Mouse (Mus musculus) monocyte, adult 5-6 weeks (primary cell): Measurements from ENCODE around the gene Phex. TPM values are rescaled to one million over a fixed set of nuclear protein-coding genes. Genes with fewer than 3 reads are reported as not detected.

Experiments used
- ATAC-seq: fragments of 153-309, 156-312 bp; replicated peaks from 2 replicates; pipeline ENCODE4 v1.8.0; 2017; ENCODE audit warnings: mild to moderate bottlenecking; ENCODE audit not compliant: low TSS enrichment, insufficient number of reproducible peaks, severe bottlenecking, poor library complexity, low FRiP score
- total RNA-seq: library from RNA; stranded (forward); fragments of 200-1000, 200-491, 200-594 nt; gene quantifications from 3 replicates; pipeline ENCODE4 v1.2.3, GENCODE M21; 2017

Gene Phex
- total RNA-seq: 1.2 TPM in 1 of 3 replicates, not detected in the others

DNA sequence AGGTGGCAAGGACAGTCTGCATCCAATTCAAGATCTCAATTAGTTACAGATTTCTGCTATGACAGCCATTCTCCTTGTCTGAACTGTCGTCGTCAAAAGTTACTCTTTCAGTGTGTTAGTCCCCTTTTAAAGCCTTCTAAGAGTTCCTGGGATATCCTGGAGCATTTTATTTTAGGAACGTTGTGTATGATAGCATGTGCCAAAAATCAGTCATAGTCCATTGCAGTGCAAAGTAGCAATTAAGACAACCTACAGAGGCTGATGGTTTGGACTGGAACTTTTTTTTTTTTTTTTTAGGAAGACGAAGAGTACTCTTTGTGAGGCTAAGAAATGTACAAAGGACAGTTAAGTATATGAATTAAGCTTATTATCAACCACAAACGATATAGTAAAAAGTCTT is at the start of gene Phex:
Gene Phex (minus strand): TSS at position 101 of the 400 bp plus-strand sequence.
- no peak for ATAC-seq

GRCm38 (mm10) chrX:157462716-157463115 is 47.6 kb upstream of the Phex start:
- no peak for ATAC-seq

- no peak for ATAC-seq
These were observed 39.3 kb upstream of the Phex start for GRCm38 (mm10) chrX:157454430-157454829.

DNA sequence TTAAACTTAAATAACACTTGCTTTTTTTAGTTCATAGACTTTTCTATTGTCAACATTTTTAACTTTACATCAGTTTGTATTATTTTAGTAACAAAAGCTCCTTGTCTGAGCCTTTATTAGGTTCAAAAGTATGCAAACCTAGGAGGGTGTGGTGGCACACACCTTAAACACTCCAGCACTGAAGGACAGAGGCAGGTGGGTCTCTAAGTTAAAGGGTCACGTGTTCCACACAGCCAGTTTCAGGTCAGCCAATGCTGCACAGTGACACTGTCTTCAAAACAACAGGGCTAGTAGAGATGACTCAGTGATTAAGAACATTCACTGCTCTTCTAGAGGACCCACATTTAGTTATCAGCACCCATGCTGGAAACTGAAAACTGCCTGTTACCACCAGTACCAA is 33.9 kb upstream of the Phex start:
- ATAC-seq: no peak

- ATAC-seq: no peak
These were observed 32.3 kb upstream of the Phex start for GRCm38 (mm10) chrX:157447431-157447830.

GRCm38 (mm10) chrX:157434768-157435167 is 19.7 kb upstream of the Phex start:
- no peak for ATAC-seq

DNA sequence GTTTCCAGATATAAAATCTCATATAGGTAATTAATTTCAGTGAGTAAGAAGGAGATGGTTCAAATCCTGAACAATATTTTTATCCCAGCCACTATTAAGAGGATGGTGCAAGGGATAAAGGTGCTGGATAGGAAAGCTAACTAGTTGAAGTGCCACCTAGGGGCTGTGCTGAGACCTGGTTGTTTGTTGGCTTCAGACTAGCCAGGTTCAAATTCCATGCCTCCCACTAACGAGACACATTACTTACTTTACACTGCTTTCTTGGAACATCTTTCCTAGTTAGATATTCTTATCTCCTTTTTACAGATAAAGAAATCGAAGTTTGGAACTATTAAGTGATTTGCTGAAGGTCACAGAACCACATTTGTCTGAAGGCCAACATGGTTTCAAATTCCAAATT is 4.3 kb upstream of the Phex start:
- no peak for ATAC-seq

DNA sequence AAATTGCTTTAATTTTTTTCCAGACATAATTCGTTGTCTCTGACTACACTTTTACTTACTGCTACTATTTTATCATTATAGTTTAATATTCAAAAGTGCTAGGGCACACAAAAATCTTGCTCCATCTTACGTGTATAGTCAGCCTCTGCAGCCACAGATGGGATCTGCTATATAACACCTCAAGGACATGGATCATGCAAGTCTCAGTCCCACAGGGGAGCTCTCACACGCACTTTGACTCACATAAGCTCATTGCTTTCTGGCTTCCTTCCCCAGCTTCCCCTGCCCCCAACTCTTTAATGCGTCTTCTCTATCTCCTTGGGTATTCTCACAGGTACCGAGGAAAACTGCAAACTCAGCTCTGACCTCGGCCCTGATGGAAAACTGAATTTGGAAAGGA is 10.2 kb downstream of the Phex start:
- no peak for ATAC-seq

DNA sequence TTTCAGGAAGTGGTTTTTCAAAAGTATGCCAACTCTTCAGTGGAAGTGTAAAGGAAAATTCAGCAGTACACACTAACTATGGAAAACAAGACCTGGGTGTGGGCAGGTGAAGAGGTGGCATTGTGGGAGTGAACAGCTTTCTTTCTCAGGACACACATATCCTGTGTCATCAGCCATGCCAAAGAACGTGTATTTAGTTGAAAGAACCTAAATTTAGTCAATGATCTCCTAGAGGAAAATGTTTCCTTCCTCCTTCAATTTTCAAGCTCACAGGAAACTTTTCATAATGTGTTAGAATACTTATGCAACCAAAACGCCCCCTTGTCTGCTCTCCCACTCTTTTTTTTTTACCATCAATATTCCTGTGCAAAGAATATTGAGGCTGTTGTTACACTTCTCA is 23.9 kb downstream of the Phex start:
- no peak for ATAC-seq

DNA sequence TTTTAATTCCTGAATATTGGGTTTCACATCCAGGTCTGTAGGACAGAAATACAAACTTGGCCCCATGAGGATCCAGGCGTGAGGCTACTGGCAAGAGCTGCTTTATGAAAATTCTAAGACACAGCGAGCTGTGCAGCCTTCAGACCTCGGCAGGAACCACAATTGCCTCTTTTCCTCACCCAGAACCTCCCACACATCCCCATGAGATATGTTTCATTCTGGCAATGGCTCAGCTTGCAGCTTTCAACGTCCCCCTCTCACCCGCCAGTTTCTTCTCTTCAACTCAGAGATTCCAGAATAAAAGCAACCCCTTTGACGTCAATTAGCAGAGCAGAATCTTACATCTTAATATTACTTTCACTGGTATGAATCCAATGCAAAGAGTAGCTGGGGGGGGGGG is 25.0 kb downstream of the Phex start:
- no peak for ATAC-seq

DNA sequence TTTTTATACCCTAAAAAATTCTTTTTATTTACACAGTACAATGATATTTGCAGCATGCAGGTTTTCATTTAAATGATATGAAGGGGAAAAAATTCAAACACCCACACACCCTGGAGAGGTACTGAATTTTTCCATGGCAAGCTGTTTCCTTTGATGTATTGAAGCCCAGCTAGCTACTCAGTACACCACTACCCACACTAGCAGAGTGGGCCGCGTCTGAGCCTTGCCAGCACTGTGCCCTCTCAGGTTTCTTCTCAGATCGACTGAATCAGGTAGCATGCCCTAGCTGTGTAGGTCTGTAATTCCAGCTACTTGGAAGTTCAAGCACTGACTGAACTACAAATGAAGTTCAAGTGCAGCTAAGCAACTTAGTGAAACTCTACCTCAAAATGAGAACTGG is 26.7 kb downstream of the Phex start:
- no peak for ATAC-seq

- no peak for ATAC-seq
These were observed 28.1 kb downstream of the Phex start for GRCm38 (mm10) chrX:157387025-157387424.

GRCm38 (mm10) chrX:157378822-157379221 is 36.3 kb downstream of the Phex start:
- no peak for ATAC-seq

GRCm38 (mm10) chrX:157377456-157377855 is 37.7 kb downstream of the Phex start:
- no peak for ATAC-seq

DNA sequence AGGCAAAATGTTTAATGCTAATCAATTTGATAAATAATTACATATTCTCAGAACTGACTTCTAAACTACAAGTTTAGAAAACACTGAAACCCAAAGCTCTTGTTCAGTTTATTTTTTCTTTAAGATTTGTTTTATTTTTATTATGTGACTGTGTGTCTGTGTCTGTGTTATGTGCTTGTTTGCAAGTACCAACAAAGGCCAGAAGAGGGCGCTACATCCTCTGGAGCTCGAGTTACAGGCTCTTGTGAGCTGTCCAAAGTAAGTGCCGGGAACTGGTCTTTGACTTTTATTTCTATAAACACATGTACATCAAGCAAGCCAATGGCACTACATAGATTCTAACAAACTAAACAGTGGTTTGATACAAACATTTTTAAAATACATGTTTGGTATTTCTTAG is 41.2 kb downstream of the Phex start:
- ATAC-seq: no peak

GRCm38 (mm10) chrX:157369166-157369565 is 45.9 kb downstream of the Phex start:
- no peak for ATAC-seq

- no peak for ATAC-seq
These were observed 59.6 kb downstream of the Phex start for GRCm38 (mm10) chrX:157355521-157355920.

- ATAC-seq: no peak
These were observed 68.9 kb downstream of the Phex start for GRCm38 (mm10) chrX:157346201-157346600.

GRCm38 (mm10) chrX:157334726-157335125 is 80.4 kb downstream of the Phex start:
- no peak for ATAC-seq

DNA sequence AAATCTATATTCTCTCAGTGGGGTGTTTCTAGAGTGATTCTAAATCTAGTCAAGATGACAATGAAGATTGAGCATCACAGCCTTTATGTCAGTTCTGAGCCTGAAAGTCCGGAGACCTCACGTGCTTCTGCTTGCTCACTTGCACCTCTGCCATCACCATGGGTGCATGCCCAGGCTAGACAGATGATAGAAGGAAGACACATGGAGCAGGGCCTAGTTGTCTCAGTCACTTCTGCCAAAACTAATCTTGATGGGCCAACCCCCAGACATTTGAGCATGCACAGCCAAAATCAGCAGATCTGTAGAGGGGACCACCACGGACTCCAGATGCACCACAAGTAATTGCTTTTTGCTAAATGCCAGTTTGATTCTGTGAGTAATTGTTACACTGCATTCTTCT is 85.3 kb downstream of the Phex start:
- ATAC-seq: no peak

DNA sequence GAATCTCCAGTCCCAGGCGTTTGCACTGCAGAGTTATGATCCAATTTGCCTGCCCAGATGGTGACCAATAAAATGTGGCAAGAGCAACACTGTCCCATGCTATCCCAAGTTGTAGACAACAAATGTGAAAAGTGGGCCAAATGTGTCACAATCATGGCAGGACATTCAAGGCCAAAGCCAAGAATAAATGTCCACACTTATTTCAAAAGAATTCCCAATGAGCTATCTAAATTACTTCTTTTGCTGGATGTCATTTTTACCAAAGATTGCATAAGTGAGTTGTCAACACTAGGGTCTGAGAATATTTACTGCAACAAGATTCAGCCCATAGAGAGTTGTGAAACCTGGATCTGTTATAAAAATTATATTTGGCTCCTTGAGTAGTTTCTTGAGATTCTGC is 86.7 kb downstream of the Phex start:
- ATAC-seq: no peak

GRCm38 (mm10) chrX:157327756-157328155 is 87.4 kb downstream of the Phex start:
- ATAC-seq: no peak
